Mouse (Mus musculus): ENCODE data around the gene Ephb2. TPM values are rescaled to one million over a fixed set of nuclear protein-coding genes. Genes with fewer than 3 reads are reported as not detected.

The Ephb2 gene
- polyA plus RNA-seq, 1 experiment from 2014 or later, result 33.7 TPM

DNA sequence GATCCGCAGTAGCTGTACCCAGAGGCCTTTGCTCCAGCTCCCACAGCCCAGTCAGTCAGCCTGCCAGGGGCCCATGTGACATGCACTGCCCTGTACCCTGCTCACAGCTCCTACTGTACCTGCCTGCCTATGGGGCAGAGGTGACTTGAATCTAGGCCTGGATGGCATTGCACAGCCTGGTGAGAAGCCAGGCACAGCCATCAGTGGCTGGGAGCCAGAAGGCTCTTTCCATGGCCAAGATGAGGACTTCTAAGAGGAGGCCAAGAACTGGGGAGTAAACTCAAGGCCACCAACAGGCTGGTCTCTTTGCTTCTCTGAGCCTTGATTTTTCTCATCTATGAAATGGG is 53.2 kb downstream of the Ephb2 start:
- H3K4me2 ChIP-seq, result no peak overlapping the region
- no peaks in the 10 kb centered on the region for H3K27me3 ChIP-seq (ENCODE audit: control insufficient read depth, insufficient read depth, low read length)
- H3K36me3 ChIP-seq (ENCODE audit: control insufficient read depth, insufficient read depth, low read length), result no peaks in the 10 kb centered on the region
- no peak overlapping the region for H3K27ac ChIP-seq (ENCODE audit: low read depth, low read length)
- WGBS, result 100% methylated on average over 1 of the region's 1 CpGs
- DNase-seq (ENCODE audit: low spot score, missing footprints), result no peak
- peaks cover 20% of the 10 kb centered on the region for H3K4me1 ChIP-seq (ENCODE audit: control insufficient read depth, insufficient read depth, low read length)
- ATAC-seq (ENCODE audit: low FRiP score), result no peak
- H3K9ac ChIP-seq (ENCODE audit: low read length), result no peak overlapping the region
- H3K4me3 ChIP-seq (ENCODE audit: low read depth, low read length), result no peak overlapping the region
- no peaks in the 10 kb centered on the region for H3K9me3 ChIP-seq (ENCODE audit: control insufficient read depth, low read length)

GRCm38 (mm10) chr4:136781868-136782578 is 53.8 kb downstream of the Ephb2 start:
- Histone ChIP-seq H3K4me3 (ENCODE audit: low read depth, low read length) (no peak overlapping the region), H3K36me3 (ENCODE audit: control insufficient read depth, insufficient read depth, low read length) (no peaks in the 10 kb centered on the region), H3K4me1 (ENCODE audit: control insufficient read depth, insufficient read depth, low read length) (peaks cover 19% of the 10 kb centered on the region), H3K9ac (ENCODE audit: low read length) (no peak overlapping the region), H3K27me3 (ENCODE audit: control insufficient read depth, insufficient read depth, low read length) (no peaks in the 10 kb centered on the region), H3K4me2 (no peak overlapping the region), H3K27ac (ENCODE audit: low read depth, low read length) (no peak overlapping the region), H3K9me3 (ENCODE audit: control insufficient read depth, low read length) (no peaks in the 10 kb centered on the region)
- DNase-seq (ENCODE audit: low spot score, missing footprints) (no peak), ATAC-seq (ENCODE audit: low FRiP score) (no peak)
- WGBS, result 95% methylated on average over 13 of the region's 13 CpGs

GRCm38 (mm10) chr4:136780201-136780895 is 55.4 kb downstream of the Ephb2 start:
- H3K4me1 ChIP-seq (ENCODE audit: control insufficient read depth, insufficient read depth, low read length), result peaks cover 25% of the 10 kb centered on the region
- no peak overlapping the region for H3K27ac ChIP-seq (ENCODE audit: low read depth, low read length)
- no peaks in the 10 kb centered on the region for H3K27me3 ChIP-seq (ENCODE audit: control insufficient read depth, insufficient read depth, low read length)
- no peaks in the 10 kb centered on the region for H3K9me3 ChIP-seq (ENCODE audit: control insufficient read depth, low read length)
- H3K4me2 ChIP-seq, result no peak overlapping the region
- H3K4me3 ChIP-seq (ENCODE audit: low read depth, low read length), result no peak overlapping the region
- H3K9ac ChIP-seq (ENCODE audit: low read length), result no peak overlapping the region
- DNase-seq (ENCODE audit: low spot score, missing footprints) (no peak), ATAC-seq (ENCODE audit: low FRiP score) (no peak)
- no peaks in the 10 kb centered on the region for H3K36me3 ChIP-seq (ENCODE audit: control insufficient read depth, insufficient read depth, low read length)
- WGBS, result 83% methylated on average over 20 of the region's 20 CpGs

DNA sequence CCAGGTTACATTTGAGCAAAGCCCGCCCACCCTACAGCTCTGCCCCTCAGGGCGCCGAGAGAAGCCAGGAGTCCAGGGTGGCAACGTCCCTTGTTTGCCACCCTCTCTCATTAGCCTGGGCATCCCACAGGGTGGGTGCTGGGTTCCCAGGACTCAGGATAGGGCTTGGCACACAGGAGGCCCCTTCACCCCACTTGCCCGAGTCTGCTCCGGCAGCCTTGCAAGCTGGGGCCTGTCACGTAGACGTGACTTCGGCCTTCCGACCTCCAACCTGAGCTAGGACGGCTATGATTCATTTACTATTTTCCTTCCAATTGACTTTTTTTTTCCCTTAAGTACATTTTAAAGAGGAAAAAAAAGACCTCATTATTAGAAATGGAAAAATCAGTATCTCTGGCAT is 56.6 kb downstream of the Ephb2 start:
- no peak overlapping the region for H3K4me3 ChIP-seq (ENCODE audit: low read depth, low read length)
- DNase-seq (ENCODE audit: low spot score, missing footprints) (no peak), ATAC-seq (ENCODE audit: low FRiP score) (no peak)
- peaks cover 34% of the 10 kb centered on the region for H3K4me1 ChIP-seq (ENCODE audit: control insufficient read depth, insufficient read depth, low read length)
- H3K9me3 ChIP-seq (ENCODE audit: control insufficient read depth, low read length), result no peaks in the 10 kb centered on the region
- 91% methylated on average over 11 of the region's 11 CpGs for WGBS
- no peak overlapping the region for H3K4me2 ChIP-seq
- H3K36me3 ChIP-seq (ENCODE audit: control insufficient read depth, insufficient read depth, low read length), result no peaks in the 10 kb centered on the region
- no peak overlapping the region for H3K9ac ChIP-seq (ENCODE audit: low read length)
- H3K27me3 ChIP-seq (ENCODE audit: control insufficient read depth, insufficient read depth, low read length), result no peaks in the 10 kb centered on the region
- no peak overlapping the region for H3K27ac ChIP-seq (ENCODE audit: low read depth, low read length)

DNA sequence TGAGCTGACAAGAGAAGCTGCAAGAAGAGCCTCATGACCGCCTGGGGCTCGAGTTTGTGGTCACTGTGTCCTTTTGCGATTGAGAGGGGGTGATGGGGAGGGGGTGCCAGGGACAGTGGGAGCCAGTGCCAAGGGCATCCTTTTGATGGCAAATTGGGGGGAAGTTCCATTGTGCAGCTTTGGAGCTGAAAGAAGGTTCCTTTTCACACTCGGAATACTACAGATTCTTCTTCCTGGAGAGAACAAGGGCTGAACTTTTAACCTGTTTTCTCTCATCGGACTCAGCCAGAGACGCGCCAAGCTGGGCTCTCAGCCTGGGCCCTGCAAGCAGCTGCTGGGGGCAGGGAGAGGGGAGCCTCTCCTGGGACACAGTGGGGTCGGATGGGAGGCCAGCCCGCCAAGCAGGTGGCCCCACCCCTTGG is 59.3 kb downstream of the Ephb2 start:
- ATAC-seq (ENCODE audit: low FRiP score) (no peak), DNase-seq (ENCODE audit: low spot score, missing footprints) (no peak)
- no peaks in the 10 kb centered on the region for H3K27me3 ChIP-seq (ENCODE audit: control insufficient read depth, insufficient read depth, low read length)
- 10% methylated on average over 9 of the region's 9 CpGs for WGBS
- no peak overlapping the region for H3K4me2 ChIP-seq
- H3K9me3 ChIP-seq (ENCODE audit: control insufficient read depth, low read length), result no peaks in the 10 kb centered on the region
- peaks cover 55% of the 10 kb centered on the region for H3K4me1 ChIP-seq (ENCODE audit: control insufficient read depth, insufficient read depth, low read length)
- H3K9ac ChIP-seq (ENCODE audit: low read length), result peak overlapping the region; percentile 17; the same call in 1 of the 2 replicates
- no peak overlapping the region for H3K27ac ChIP-seq (ENCODE audit: low read depth, low read length)
- no peak overlapping the region for H3K4me3 ChIP-seq (ENCODE audit: low read depth, low read length)
- no peaks in the 10 kb centered on the region for H3K36me3 ChIP-seq (ENCODE audit: control insufficient read depth, insufficient read depth, low read length)

DNA sequence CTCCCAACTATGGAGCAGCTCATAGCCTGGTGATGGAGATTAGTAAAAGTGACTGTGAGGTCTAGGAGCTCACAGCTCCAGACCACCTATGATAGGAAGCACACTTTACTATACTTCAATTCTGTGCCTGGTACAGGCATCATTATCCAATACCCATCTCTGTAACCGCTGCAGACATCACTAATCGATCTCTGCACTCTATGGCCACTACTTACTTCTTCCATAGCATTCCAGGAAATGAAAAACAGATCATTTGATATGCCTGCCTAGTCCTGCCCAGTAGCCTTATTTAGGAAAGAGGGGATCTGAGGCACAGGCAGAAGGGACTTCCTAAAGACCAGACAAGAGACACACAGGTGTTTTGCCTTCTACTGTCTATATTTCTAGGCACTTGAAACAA is 59.9 kb downstream of the Ephb2 start:
- WGBS, result 89% methylated on average over 2 of the region's 2 CpGs
- DNase-seq (ENCODE audit: low spot score, missing footprints) (no peak), ATAC-seq (ENCODE audit: low FRiP score) (no peak)
- Histone ChIP-seq H3K4me3 (ENCODE audit: low read depth, low read length) (no peak overlapping the region), H3K27me3 (ENCODE audit: control insufficient read depth, insufficient read depth, low read length) (no peaks in the 10 kb centered on the region), H3K4me2 (no peak overlapping the region), H3K36me3 (ENCODE audit: control insufficient read depth, insufficient read depth, low read length) (peaks cover 2% of the 10 kb centered on the region; the same call in 1 of the 2 replicates), H3K27ac (ENCODE audit: low read depth, low read length) (no peak overlapping the region), H3K9ac (ENCODE audit: low read length) (no peak overlapping the region), H3K9me3 (ENCODE audit: control insufficient read depth, low read length) (no peaks in the 10 kb centered on the region), H3K4me1 (ENCODE audit: control insufficient read depth, insufficient read depth, low read length) (peaks cover 55% of the 10 kb centered on the region)

GRCm38 (mm10) chr4:136774201-136774600 is 61.6 kb downstream of the Ephb2 start:
- WGBS, result 48% methylated on average over 3 of the region's 3 CpGs

GRCm38 (mm10) chr4:136772952-136773584 is 62.7 kb downstream of the Ephb2 start:
- 60% methylated on average over 13 of the region's 13 CpGs for WGBS
- peaks cover 20% of the 10 kb centered on the region for H3K36me3 ChIP-seq (ENCODE audit: control insufficient read depth, insufficient read depth, low read length)
- peaks cover 57% of the 10 kb centered on the region for H3K4me1 ChIP-seq (ENCODE audit: control insufficient read depth, insufficient read depth, low read length)
- no peak overlapping the region for H3K4me3 ChIP-seq (ENCODE audit: low read depth, low read length)
- no peak overlapping the region; the same call in 1 of the 2 replicates for H3K4me2 ChIP-seq
- ATAC-seq (ENCODE audit: low FRiP score) (peak; percentile 75), DNase-seq (ENCODE audit: low spot score, missing footprints) (no peak)
- H3K27me3 ChIP-seq (ENCODE audit: control insufficient read depth, insufficient read depth, low read length), result no peaks in the 10 kb centered on the region
- H3K9ac ChIP-seq (ENCODE audit: low read length), result peak overlapping the region; percentile 29
- peak overlapping the region; percentile 63; the same call in 1 of the 2 replicates for H3K27ac ChIP-seq (ENCODE audit: low read depth, low read length)
- H3K9me3 ChIP-seq (ENCODE audit: control insufficient read depth, low read length), result peaks cover 3% of the 10 kb centered on the region; the same call in 1 of the 2 replicates

More at GRCm38 (mm10) chr4:136774201-136774600, 61.6 kb downstream of the Ephb2 start:
- Histone ChIP-seq H3K4me3 (ENCODE audit: low read depth, low read length) (no peak overlapping the region), H3K4me2 (no peak overlapping the region), H3K9ac (ENCODE audit: low read length) (no peak overlapping the region), H3K36me3 (ENCODE audit: control insufficient read depth, insufficient read depth, low read length) (peaks cover 12% of the 10 kb centered on the region; the same call in 1 of the 2 replicates), H3K9me3 (ENCODE audit: control insufficient read depth, low read length) (no peaks in the 10 kb centered on the region), H3K4me1 (ENCODE audit: control insufficient read depth, insufficient read depth, low read length) (peaks cover 58% of the 10 kb centered on the region), H3K27me3 (ENCODE audit: control insufficient read depth, insufficient read depth, low read length) (no peaks in the 10 kb centered on the region), H3K27ac (ENCODE audit: low read depth, low read length) (no peak overlapping the region)
- ATAC-seq (ENCODE audit: low FRiP score) (no peak), DNase-seq (ENCODE audit: low spot score, missing footprints) (no peak)

DNA sequence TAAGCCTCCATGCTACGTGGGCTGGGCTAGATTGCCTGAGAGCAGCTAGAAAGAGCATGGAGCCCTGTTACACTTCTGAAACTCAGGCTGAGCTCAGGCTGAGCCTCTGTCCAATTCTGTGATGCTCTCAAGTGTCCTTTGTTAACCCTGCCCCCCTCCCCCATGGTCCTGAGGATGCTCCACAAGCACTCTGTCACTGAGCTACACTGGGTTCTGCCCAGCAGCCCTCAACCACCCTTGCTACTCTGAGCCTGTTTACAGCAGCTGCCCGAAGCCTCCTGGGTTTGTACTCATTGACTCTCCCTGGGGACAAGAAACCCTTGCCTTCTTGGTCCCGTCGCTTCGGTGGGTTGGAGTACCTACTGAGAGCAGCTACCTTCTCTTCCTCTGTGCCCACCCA is 63.5 kb downstream of the Ephb2 start:
- no peak overlapping the region for H3K9ac ChIP-seq (ENCODE audit: low read length)
- no peak overlapping the region for H3K4me2 ChIP-seq
- ATAC-seq (ENCODE audit: low FRiP score) (peak; percentile 12; the same call in 1 of the 2 replicates), DNase-seq (ENCODE audit: low spot score, missing footprints) (no peak)
- no peak overlapping the region for H3K4me3 ChIP-seq (ENCODE audit: low read depth, low read length)
- 82% methylated on average over 5 of the region's 5 CpGs for WGBS
- peaks cover 22% of the 10 kb centered on the region for H3K36me3 ChIP-seq (ENCODE audit: control insufficient read depth, insufficient read depth, low read length)
- H3K9me3 ChIP-seq (ENCODE audit: control insufficient read depth, low read length), result peaks cover 3% of the 10 kb centered on the region; the same call in 1 of the 2 replicates
- H3K27me3 ChIP-seq (ENCODE audit: control insufficient read depth, insufficient read depth, low read length), result no peaks in the 10 kb centered on the region
- peak overlapping the region; percentile 33 for H3K27ac ChIP-seq (ENCODE audit: low read depth, low read length)
- peaks cover 55% of the 10 kb centered on the region for H3K4me1 ChIP-seq (ENCODE audit: control insufficient read depth, insufficient read depth, low read length)

Measured in midbrain, embryonic 11.5 days (tissue).